9 mouse cellular contexts compared by ENCODE assay signal in the genomic region with DNA sequence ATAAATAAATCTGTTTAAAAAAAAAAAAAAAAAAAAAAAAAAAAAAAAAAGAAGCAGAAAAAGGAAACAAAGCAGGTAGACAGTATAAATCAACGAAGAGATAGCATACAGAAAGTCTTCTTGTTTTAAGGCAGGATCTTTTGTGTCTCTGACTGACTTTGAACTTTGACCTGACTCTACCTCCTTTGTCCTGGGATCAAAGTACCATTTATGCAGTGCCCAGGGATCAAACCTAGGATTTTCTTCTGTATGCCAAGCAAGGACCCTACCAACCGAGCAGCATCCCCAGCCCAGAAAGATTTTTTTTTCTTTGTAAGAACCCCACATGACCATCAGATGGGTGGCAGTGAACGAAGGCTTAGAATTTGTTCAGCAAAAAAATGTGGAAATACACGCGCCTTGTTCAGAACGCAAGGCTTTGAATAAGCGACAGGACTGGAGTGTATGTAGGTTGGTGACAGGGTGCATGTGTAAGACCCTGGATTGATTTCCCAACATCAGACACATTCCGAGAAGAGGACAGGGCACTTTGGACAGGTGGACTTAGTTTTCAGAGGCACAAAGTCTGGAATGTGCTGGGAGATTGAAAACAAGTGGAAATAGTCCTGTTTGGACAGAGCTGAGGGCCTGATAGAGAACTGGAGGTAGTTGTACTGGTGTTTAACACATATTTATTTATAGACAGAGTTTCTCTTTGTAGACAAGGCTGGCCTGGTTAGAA. TPM values are rescaled to one million over a fixed set of nuclear protein-coding genes. Genes with fewer than 3 reads are reported as not detected.
A peak's percentile ranks its signal among the peaks of the same experiment; 100 is the strongest.
DNase-seq lines count a peak whose midpoint lies in the region; ATAC-seq lines count a peak whose summit lies in the region.
"Had no signal": no experiment of that assay in that cellular context is flagged by ENCODE, and none has a peak within 500 bp of the region (broad histone marks: within the 10 kb centered on the region; RNA-seq: fewer than 3 reads in every experiment).

No protein-coding gene starts in this region.

- 86% methylated on average over 8 of the region's 8 CpGs for WGBS in heart, embryonic 14.5 days
- WGBS in limb, embryonic 13.5 days: 79% methylated on average over 8 of the region's 8 CpGs
- WGBS in neural tube, embryonic 13.5 days: 78% methylated on average over 8 of the region's 8 CpGs

- H3K27ac ChIP-seq in heart, embryonic 14.5 days (replicated peaks in 1 of 2; ENCODE audit: control insufficient read depth in 1 of 2, insufficient read depth in 1 of 2, low read depth in 2 of 2, low read length in 2 of 2): no peak overlapping the region
- H3K27ac ChIP-seq in limb, embryonic 13.5 days: peak overlapping the region; percentile 96
- no peak overlapping the region for H3K27ac ChIP-seq in neural tube, embryonic 13.5 days (replicated peaks)

- H3K4me3 ChIP-seq in heart, embryonic 14.5 days (ENCODE audit: control insufficient read depth in 1 of 2, insufficient read depth in 1 of 2, low read depth in 1 of 2, low read length in 2 of 2): no peak overlapping the region
- H3K4me3 ChIP-seq in megakaryocyte, embryonic 14.5 days (replicated peaks): peak overlapping the region; percentile 99
- H3K4me3 ChIP-seq in limb, embryonic 13.5 days: no peak overlapping the region
- no peak overlapping the region for H3K4me3 ChIP-seq in neural tube, embryonic 13.5 days

- H3K9ac ChIP-seq in heart, embryonic 14.5 days (ENCODE audit: low read length): no peak overlapping the region
- H3K9ac ChIP-seq in limb, embryonic 13.5 days: 0 out of 2 replicates have a peak overlapping the region, but pooled peaks have one; percentile 82
- H3K9ac ChIP-seq in neural tube, embryonic 13.5 days: no peak overlapping the region

- DNase-seq in heart, postnatal 25 days (ENCODE audit: low spot score): no peak
- DNase-seq in spleen, postnatal 14 days (ENCODE audit: low spot score in 2 of 2): no peak
- no peak for DNase-seq in adrenal gland, adult (ENCODE audit: inconsistent age in 2 of 2, low spot score in 1 of 2)
- DNase-seq: gastrocnemius, postnatal 36 days had no signal

- H3K27me3 ChIP-seq in heart, embryonic 14.5 days (ENCODE audit: control insufficient read depth, insufficient read depth, low read length): no peaks in the 10 kb centered on the region
- no peaks in the 10 kb centered on the region for H3K27me3 ChIP-seq in megakaryocyte, embryonic 14.5 days (replicated peaks)
- no peaks in the 10 kb centered on the region for H3K27me3 ChIP-seq in limb, embryonic 13.5 days
- H3K27me3 ChIP-seq in neural tube, embryonic 13.5 days: no peaks in the 10 kb centered on the region

- H3K4me2 ChIP-seq in heart, embryonic 14.5 days (ENCODE audit: low read length): peak overlapping the region; percentile 89
- H3K4me2 ChIP-seq in limb, embryonic 13.5 days (replicated peaks): peak overlapping the region; percentile 82; the same call in 1 of the 2 replicates
- H3K4me2 ChIP-seq in neural tube, embryonic 13.5 days: peak overlapping the region; percentile 91

- no peak for ATAC-seq in heart, embryonic 14.5 days (ENCODE audit: insufficient number of reproducible peaks, insufficient read depth, low FRiP score, low read depth)
- no peak for ATAC-seq in megakaryocyte, adult 5-6 weeks (ENCODE audit: poor library complexity, severe bottlenecking)
- no peak for ATAC-seq in limb, embryonic 13.5 days (ENCODE audit: low FRiP score, low read depth)
- no peak for ATAC-seq in neural tube, embryonic 13.5 days (ENCODE audit: low read depth)

- no peaks in the 10 kb centered on the region for H3K9me3 ChIP-seq in heart, embryonic 14.5 days (ENCODE audit: control insufficient read depth, low read length)
- peaks cover 4% of the 10 kb centered on the region; the same call in 1 of the 2 replicates for H3K9me3 ChIP-seq in megakaryocyte, embryonic 14.5 days
- no peaks in the 10 kb centered on the region for H3K9me3 ChIP-seq in limb, embryonic 13.5 days
- no peaks in the 10 kb centered on the region for H3K9me3 ChIP-seq in neural tube, embryonic 13.5 days

- peaks cover 2 to 13% of the 10 kb centered on the region in 2 experiments for H3K4me1 ChIP-seq in heart, embryonic 14.5 days (ENCODE audit: control insufficient read depth in 2 of 2, insufficient read depth in 2 of 2, low read length in 2 of 2)
- peaks cover 53% of the 10 kb centered on the region for H3K4me1 ChIP-seq in megakaryocyte, embryonic 14.5 days
- peaks cover 20% of the 10 kb centered on the region for H3K4me1 ChIP-seq in limb, embryonic 13.5 days
- H3K4me1 ChIP-seq in neural tube, embryonic 13.5 days (replicated peaks): peaks cover 32% of the 10 kb centered on the region

- intact Hi-C loops in heart, postnatal 25 days (cut with DNase I): no loop called here

- peaks cover 1% of the 10 kb centered on the region for H3K36me3 ChIP-seq in heart, embryonic 14.5 days (ENCODE audit: control insufficient read depth, insufficient read depth, low read length)
- H3K36me3 ChIP-seq in megakaryocyte, embryonic 14.5 days (replicated peaks; ENCODE audit: low read length): peaks cover 29% of the 10 kb centered on the region
- peaks cover 2% of the 10 kb centered on the region for H3K36me3 ChIP-seq in limb, embryonic 13.5 days
- no peaks in the 10 kb centered on the region for H3K36me3 ChIP-seq in neural tube, embryonic 13.5 days

RNA-seq across cellular contexts. Expression of gene Pim1, which starts 2.1 kb away (rescaled TPM):
- polyA plus RNA-seq in heart, embryonic 14.5 days (2014; fragmentation: Nextera tagmentation; extraction: Ambion mirVana): 14.1 and 16.5 TPM in 2 replicates
- 10 to 100 TPM; 22.1 to 32.7 TPM for total RNA-seq in heart, postnatal 25 days (2021)
- 350 and 629 TPM in 2 replicates for polyA plus RNA-seq in megakaryocyte, embryonic 14.5 days (2012; ENCODE audit: insufficient read depth, low replicate concordance)
- 65.2 and 66.9 TPM in 2 replicates for total RNA-seq in megakaryocyte, adult 5-6 weeks (2015)
- total RNA-seq in megakaryocyte, adult 5-6 weeks (2017): 155 and 168 TPM in 2 replicates
- polyA plus RNA-seq in limb, embryonic 13.5 days (2015; fragmentation: Nextera tagmentation; extraction: Ambion mirVana): 18.9 and 22.3 TPM in 2 replicates
- 12.4 and 14.4 TPM in 2 replicates for polyA plus RNA-seq in neural tube, embryonic 13.5 days (2015; fragmentation: Nextera tagmentation; extraction: Ambion mirVana)

Comparison
In these comparisons a context has a peak if more than half of its experiments do, and no peak if none do; other contexts are left out.
1. RNA of gene Pim1, which starts 2.1 kb away (polyA plus RNA-seq): 350 to 629 TPM in megakaryocyte, embryonic 14.5 days; 18.9 to 22.3 TPM in limb, embryonic 13.5 days, 14.1 to 16.5 TPM in heart, embryonic 14.5 days and 12.4 to 14.4 TPM in neural tube, embryonic 13.5 days; every median in the first group is over 10 times any median in the second.
2. Peak in every context shown above with its lines, with median percentiles within 50 percentile points of each other: H3K4me2 ChIP-seq.